Mouse (Mus musculus) ES-E14 (cell line): ENCODE measurements around the gene Mblac2.

Source experiments
- CHD2 ChIP-seq: IDR thresholded peaks from 2 replicates; pipeline ENCODE4 v1.6.1; 2014; ENCODE audit warnings: mild to moderate bottlenecking, low read depth, low read length, inconsistent platforms
- ZC3H11A ChIP-seq: IDR thresholded peaks from 2 replicates; pipeline ENCODE4 v1.6.1; 2012; ENCODE audit warnings: low read depth, mild to moderate bottlenecking, inconsistent platforms, low read length, borderline replicate concordance
- ZNF384 ChIP-seq: IDR thresholded peaks from 2 replicates; pipeline ENCODE4 v1.6.1; 2012; ENCODE audit warnings: low read depth, low read length, inconsistent platforms

DNA sequence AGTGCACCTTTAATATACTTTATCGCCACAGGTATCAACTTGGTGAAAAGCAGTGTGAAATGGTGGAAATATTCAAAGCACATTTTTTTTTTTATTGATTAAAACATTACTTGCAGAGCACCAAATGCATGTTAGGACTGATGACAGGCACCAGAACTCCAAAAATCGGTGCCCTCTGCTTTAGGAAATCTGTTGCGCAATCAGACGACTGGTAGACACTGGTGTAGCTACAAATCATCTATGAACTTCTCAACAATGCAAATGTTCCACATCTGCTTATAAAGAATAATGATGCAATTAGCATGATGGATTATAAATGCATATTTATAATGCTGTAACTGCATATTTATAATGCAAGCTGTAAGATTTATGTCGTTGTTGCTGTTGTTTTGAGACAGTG lies 53.0 kb downstream of the Mblac2 start:
- TF ChIP-seq CHD2 (no peak), ZC3H11A (no peak), ZNF384 (no peak)
